Mouse (Mus musculus): ENCODE data around the gene Rin1. TPM values are rescaled to one million over a fixed set of nuclear protein-coding genes. Genes with fewer than 3 reads are reported as not detected.
A peak's percentile ranks its signal among the peaks of the same experiment; 100 is the strongest.
"Not testable (repeated sequence)": the region's sequence is repeated elsewhere in the genome, so short reads cannot be mapped to it uniquely, and the experiment has no call there.

The Rin1 gene
- total RNA-seq (2021) = 1 to 10 TPM; 1.8 to 2.1 TPM

DNA sequence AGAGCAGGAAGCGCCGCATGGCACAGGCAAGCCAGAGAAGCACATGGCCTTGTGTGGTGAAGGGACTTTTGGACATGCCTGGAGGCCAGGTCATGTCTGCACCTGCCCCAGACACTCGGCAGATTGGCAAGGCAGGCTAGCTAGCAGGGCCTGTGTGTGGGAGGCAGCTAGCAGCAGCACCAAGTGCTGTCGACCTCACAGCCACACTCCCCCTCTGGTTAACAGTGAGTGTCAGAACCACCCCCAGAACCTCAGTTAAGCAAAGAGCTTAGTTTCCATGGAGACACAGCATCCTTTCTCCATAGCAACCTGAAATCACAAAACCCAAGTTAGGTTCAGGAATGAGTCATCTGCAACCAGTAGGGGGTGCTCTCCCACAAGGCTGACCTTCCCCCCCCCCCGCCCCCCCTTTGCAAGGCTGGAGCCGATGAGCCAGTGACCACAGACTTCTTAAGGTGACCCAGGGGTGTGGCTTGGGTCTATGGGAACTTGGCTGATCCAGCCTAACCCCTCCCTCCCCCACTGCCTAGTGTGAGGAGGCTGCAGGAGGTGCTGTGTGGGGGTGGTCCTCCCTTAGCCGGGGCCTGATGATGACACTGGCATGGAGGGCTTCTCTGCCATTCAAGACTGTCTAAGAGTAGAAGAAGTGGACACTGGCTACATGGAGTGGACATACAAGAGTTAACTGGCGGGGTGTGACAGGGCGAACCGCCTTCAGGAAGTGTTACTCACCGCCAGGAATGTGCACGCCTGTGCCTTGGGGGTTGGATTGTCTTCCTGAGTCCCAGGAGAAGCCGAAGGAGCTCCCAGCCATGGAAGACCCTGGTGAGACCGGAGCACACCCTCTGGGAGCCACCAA lies at the start of gene Rin1:
Gene Rin1, plus strand, starts transcription at position 435 of the 859 bp plus-strand sequence.
- intact Hi-C loops (cut with DNase I) = no loop called here
- peak; percentile 41 to 66 for DNase-seq

- DNase-seq = peak; percentile 75 to 81
- intact Hi-C loops (cut with DNase I) = loop anchor here (1.0 to 2.0 kb wide), 3 partner anchors 9 to 247 kb away; no protein-coding TSS in a partner anchor
These were observed 48.4 kb upstream of the Rin1 start for GRCm38 (mm10) chr19:5001666-5002406.

- DNase-seq; intact Hi-C loops (cut with DNase I): not testable (repeated sequence)
These were observed 46.6 kb upstream of the Rin1 start for GRCm38 (mm10) chr19:5003644-5004043.

DNA sequence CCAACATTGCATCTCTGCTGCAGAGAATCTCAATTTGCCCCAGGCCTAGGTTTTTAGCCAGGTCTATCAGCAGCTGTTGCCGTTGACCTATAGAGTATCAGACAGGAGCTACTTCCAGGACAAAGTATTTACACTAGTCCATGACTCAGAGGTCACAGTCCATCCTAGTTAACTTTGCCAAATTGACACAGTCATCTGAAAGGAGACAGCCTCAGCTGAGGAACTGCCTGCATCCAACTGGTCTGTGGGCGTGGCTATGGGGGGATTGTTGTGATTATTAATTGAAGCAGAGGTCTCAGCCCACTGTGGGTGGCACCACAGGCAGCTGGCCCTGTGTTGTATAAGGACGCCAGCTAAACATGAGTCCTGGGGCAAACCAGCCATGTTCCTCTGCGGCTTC lies 45.4 kb upstream of the Rin1 start:
- DNase-seq = no peak
- intact Hi-C loops (cut with DNase I) = no loop called here

GRCm38 (mm10) chr19:5013138-5013537 lies 37.1 kb upstream of the Rin1 start:
- intact Hi-C loops (cut with DNase I) = no loop called here
- no peak for DNase-seq

- peak; percentile 22 to 28 for DNase-seq
- intact Hi-C loops (cut with DNase I) = loop anchor here (1.0 kb wide), 1 partner anchor 58 kb away; no protein-coding TSS in a partner anchor
These were observed 35.3 kb upstream of the Rin1 start for GRCm38 (mm10) chr19:5014961-5015398.

DNA sequence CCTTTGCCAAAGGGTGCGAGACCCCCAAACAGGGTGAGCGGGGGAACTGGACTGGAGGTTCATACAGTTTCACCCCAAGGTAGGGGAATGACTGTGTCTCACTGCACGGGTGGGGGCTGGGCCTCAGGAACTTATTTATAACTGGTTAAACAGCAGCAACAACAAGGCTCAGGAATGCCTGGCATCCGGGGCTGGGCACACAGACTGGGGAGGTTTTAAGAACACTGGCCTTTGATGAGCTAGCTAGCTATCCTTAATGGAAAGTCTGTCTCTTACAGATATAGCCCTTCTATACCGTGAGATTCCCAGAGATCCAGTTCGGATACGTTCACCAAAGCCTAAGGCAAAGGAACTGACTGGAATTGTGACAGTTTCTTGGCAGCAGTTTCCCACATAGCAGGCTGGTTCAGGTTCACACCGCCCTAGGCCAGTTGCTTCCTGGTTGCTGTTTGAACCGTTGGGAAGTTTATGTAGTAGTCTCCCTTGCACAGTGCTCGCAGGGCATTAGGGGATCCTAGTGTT lies 34.0 kb upstream of the Rin1 start:
- peak in 1 of 2 experiments; percentile 32 for DNase-seq

DNA sequence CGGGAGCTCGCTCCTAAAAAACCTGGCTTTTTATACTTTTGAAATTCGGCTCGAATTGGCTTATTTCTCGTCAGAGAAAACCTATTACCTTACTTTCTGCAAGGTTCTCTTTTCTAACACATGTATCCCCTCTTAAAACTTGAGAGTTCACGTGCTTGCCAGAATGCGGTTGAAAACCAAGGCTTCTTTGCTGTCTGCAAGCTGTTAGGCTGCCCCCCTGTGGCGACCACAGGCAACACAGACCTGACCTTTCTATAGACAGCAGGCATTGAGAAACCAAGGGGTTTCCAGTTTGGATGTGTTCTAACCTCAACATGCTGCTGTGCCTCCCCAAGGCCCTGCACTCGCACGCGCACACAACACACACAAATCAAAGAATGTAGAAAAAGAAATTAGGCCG lies 33.5 kb upstream of the Rin1 start:
- peak; percentile 57 to 76 for DNase-seq
- intact Hi-C loops (cut with DNase I) = no loop called here

More for the DNA sequence above, 34.0 kb upstream of the Rin1 start:
- intact Hi-C loops (cut with DNase I) = no loop called here

DNA sequence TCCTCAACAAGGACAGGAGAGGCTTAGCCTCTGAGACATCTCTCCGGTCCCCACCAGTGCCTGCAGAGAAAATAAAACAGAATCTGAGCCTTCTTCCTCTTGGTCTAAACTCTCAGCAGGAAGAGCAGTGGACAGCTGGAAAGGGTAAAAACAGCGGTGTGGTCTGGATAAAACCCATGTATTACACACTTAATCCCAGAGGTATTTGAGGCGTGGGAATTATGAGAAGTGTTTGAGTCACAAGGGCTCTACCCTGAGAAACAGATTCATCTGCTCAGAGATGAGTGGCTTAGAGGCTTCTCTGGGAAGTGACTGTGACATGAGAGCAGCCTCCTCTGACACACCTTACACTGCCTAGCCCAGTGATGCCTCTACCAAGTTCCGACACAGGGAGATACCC lies 32.7 kb upstream of the Rin1 start:
- intact Hi-C loops (cut with DNase I) = no loop called here
- no peak for DNase-seq

- intact Hi-C loops (cut with DNase I) = no loop called here
- DNase-seq = no peak
These were observed 32.1 kb upstream of the Rin1 start for GRCm38 (mm10) chr19:5018191-5018590.

DNA sequence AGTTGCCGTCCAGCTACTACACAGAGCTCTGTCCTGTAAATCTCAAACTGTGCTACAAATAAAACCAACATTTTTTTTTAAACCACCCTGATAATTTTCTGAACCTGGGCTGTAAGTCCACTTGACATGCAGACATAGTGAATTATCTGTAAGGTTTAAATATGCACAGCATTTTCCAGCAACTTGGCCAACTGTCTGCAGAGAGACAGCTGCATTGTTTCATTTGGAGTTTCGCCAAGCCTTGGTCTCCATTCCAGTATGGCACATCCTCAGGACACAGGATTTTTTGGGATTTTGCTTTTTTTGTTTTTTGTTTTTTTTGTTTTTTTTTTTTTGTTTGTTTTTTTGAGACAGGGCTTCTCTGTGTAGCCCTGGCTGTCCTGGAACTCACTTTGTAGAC lies 28.9 kb upstream of the Rin1 start:
- intact Hi-C loops (cut with DNase I) = no loop called here
- DNase-seq = no peak

DNA sequence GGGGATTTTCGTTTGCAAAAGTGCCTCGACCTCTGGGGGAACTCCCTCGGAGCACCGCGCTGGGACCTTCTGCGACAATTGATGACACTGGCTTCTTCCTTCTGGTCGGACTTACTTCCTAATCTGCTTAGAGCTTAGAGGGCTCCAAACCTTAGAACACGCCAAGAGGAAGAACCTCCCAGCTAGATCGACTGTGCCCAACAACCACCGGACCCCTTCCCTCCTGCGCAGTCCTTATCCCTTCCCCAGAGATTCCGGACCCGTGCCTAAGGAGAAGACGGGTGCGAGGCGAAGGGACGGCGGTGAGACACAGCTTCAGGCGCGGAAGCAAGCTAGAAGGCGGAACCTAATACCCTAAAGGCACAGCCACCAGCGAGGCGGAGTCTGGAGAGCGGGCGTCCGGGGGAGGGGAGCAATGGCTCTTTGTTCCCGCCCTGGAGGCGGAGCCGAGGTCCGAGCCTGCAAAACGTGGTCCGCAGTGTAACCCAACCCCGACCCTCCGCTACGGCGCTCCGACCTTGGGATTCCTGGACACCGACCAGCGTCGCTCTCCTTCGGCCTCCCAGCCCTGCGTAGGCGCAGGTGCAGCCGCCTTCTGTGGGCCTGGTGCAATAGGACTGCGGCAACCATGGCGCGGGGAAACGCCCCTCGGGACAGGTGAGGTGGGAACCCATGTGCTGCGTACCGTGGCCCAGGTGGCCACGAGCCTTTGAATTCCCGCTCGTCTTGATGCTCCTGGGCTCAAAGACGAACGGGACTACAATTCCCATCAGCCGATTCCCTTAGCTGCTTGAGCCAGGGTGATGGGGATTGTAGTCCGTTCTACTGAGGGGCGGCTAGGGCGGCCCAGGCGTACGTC lies 26.4 kb upstream of the Rin1 start, which contains the start of gene Slc29a2:
Gene Slc29a2, plus strand, starts transcription at position 240 of the 859 bp plus-strand sequence.
- intact Hi-C loops (cut with DNase I) = no loop called here
- peak; percentile 88 to 90 for DNase-seq

GRCm38 (mm10) chr19:5026111-5026510 lies 24.2 kb upstream of the Rin1 start:
- DNase-seq = no peak
- intact Hi-C loops (cut with DNase I) = no loop called here

GRCm38 (mm10) chr19:5032686-5033085 lies 17.6 kb upstream of the Rin1 start:
- no peak for DNase-seq
- intact Hi-C loops (cut with DNase I) = no loop called here

- intact Hi-C loops (cut with DNase I) = no loop called here
- DNase-seq = no peak
These were observed 13.7 kb upstream of the Rin1 start for GRCm38 (mm10) chr19:5036577-5036976.

DNA sequence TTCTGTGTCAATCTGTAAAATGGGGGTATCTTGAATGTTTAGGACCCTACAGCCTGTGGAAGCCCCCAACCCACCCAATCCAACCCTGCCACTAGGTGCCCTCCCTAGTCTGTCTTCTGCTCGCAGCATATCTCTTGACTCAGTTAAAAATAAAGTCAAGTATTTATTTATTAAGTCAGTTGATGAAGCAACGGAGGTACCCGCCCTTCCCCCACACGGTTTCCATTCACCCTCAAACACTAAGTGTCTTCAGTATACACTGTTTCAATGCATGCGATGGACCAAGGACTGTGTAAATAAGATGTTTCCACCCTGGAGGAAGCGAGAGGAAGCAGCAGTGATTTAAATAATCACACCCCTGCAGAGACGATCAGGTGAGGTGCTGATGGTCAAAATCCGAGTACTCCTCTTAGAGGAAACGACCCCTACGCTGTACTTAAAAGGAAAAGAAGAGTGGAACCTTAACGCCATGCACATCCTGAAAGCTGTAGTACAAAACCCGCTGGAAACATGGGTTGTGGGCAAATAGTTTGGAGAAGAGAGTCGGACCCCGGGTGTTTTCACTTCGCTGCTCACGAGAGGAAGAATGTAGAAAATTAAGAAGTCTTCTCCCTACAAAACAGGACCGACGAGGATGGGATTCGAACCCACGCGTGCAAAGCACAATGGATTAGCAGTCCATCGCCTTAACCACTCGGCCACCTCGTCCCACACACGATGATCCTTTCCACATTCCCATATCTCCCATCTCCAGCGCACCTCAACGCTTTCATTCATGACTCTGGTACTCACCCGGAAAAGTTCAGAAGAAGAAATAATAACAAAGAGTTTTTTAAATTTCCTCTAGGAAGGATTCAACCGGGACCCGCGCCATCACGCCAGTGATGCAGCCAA lies 12.4 kb upstream of the Rin1 start:
- peak; percentile 84 to 88 for DNase-seq
- intact Hi-C loops (cut with DNase I) = no loop called here

DNA sequence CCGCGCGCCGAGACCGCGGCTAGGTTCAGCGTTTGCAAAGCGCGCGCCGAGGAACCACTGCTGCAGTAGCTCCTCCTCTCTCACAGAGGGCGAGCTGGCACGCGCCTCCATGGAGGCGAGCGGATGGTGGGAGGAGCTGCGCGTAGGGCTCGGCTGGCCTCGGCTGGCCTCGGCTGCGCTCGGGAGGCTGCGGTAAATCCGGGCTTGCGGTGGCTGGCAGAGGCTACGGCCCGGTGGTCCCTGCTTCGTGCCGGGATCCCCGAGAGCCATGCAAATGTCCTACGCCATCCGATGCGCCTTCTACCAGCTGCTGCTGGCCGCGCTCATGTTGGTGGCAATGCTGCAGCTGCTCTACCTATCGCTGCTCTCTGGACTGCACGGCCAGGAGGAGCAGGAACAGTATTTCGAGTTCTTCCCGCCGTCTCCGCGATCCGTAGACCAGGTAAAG lies 11.5 kb upstream of the Rin1 start, which contains the start of the genes B4gat1 and AC124502.3:
Gene B4gat1, plus strand, starts transcription at position 118 of the 448 bp plus-strand sequence.
Gene AC124502.3, plus strand, starts transcription at position 183 of the 448 bp plus-strand sequence.
- DNase-seq = peak; percentile 87 to 89
- intact Hi-C loops (cut with DNase I) = no loop called here

DNA sequence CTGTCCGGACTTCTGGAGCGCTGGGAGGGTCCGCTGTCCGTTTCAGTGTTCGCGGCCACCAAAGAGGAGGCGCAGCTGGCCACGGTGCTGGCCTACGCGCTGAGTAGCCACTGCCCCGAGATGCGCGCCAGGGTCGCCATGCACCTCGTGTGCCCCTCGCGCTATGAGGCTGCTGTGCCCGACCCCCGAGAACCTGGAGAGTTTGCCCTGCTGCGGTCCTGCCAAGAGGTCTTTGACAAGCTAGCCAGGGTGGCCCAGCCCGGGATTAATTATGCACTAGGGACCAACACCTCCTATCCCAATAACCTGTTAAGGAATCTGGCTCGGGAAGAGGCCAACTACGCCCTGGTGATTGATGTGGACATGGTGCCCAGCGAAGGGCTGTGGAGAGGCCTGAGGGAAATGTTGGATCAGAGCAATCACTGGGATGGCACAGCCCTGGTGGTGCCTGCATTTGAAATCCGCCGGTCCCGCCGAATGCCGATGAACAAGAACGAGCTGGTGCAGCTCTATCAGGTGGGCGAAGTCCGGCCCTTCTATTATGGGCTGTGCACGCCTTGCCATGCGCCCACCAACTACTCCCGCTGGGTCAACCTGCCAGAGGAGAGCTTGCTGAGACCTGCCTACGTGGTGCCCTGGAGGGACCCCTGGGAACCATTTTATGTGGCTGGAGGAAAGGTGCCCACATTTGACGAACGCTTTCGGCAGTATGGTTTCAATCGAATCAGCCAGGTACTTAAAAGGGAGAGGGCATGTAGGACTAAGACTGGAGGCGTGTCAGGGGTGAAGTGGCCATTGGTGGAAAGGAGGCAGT lies 10.8 kb upstream of the Rin1 start:
- intact Hi-C loops (cut with DNase I) = no loop called here

More for the DNA sequence above, 10.8 kb upstream of the Rin1 start:
- no peak for DNase-seq
